ENCODE assay signal across 15 mouse cellular contexts in the genomic region with DNA sequence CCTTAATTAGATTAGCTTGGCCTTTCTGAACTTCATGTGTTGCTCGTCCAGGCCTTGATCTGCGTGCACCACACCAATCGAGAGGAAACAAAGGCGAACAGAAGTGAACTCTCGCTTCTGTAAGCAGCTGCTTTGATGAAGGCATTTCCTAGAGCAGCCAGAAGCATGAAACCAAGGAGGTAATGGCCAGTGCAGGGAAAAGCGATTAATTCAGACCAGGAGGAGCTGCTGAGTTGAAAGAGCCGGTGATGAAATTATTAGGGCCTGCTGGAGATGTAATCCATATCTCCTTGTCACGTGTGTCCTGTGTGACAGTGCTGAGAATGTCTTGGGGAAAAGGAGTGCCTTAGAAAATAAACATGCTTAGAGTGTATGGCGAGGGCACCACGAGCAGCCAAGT.
"Had no signal": no experiment of that assay in that cellular context is flagged by ENCODE, and none has a peak within 500 bp of the region (broad histone marks: within the 10 kb centered on the region; RNA-seq: fewer than 3 reads in every experiment).

No protein-coding gene starts in this region.

- H3K9ac ChIP-seq: kidney, embryonic 15.5 days; liver, embryonic 13.5 days; midbrain, embryonic 15.5 days had no signal

- H3K27ac ChIP-seq: kidney, embryonic 15.5 days; left cerebral cortex, adult 2 months; liver, embryonic 13.5 days; midbrain, embryonic 15.5 days had no signal

- H3K9me3 ChIP-seq: kidney, embryonic 15.5 days; liver, embryonic 13.5 days; midbrain, embryonic 15.5 days had no signal

- H3K4me3 ChIP-seq: kidney, embryonic 15.5 days; left cerebral cortex, adult 2 months; liver, embryonic 13.5 days; midbrain, embryonic 15.5 days had no signal

- H3K36me3 ChIP-seq: kidney, embryonic 15.5 days; liver, embryonic 13.5 days; midbrain, embryonic 15.5 days had no signal

- ATAC-seq: midbrain, embryonic 15.5 days had no signal

- H3K4me1 ChIP-seq: kidney, embryonic 15.5 days; liver, embryonic 13.5 days; midbrain, embryonic 15.5 days had no signal

- H3K27me3 ChIP-seq: kidney, embryonic 15.5 days; liver, embryonic 13.5 days; midbrain, embryonic 15.5 days had no signal

- DNase-seq: kidney, adult 11 months; kidney, adult 8-10 months; kidney, postnatal 10 days; kidney, postnatal 36 days; layer of hippocampus, postnatal 36 days; left cerebral cortex, postnatal 4 days; liver, embryonic 13.5 days; lung, adult 2 months; lung, postnatal 14 days; lung, postnatal 4 days; thymus, adult 18-20 months; thymus, postnatal 36 days had no signal

- H3K4me2 ChIP-seq: kidney, embryonic 15.5 days; liver, embryonic 13.5 days; midbrain, embryonic 15.5 days had no signal
